Mouse (Mus musculus): Measurements from ENCODE around the gene Ccdc60.

Gene Ccdc60

GRCm38 (mm10) chr5:116271511-116272227 is 17.1 kb downstream of the Ccdc60 start:
- no peak for DNase-seq (ENCODE audit: low read depth, low spot score)

GRCm38 (mm10) chr5:116269212-116270145 is 19.3 kb downstream of the Ccdc60 start:
- no peak for DNase-seq (ENCODE audit: low read depth, low spot score)

- no peak for DNase-seq (ENCODE audit: low read depth, low spot score)
Observed at GRCm38 (mm10) chr5:116262689-116263088, 26.1 kb downstream of the Ccdc60 start.

GRCm38 (mm10) chr5:116261944-116262343 is 26.8 kb downstream of the Ccdc60 start:
- no peak for DNase-seq (ENCODE audit: low read depth, low spot score)

GRCm38 (mm10) chr5:116260356-116260755 is 28.4 kb downstream of the Ccdc60 start:
- DNase-seq (ENCODE audit: low read depth, low spot score) = no peak

- DNase-seq (ENCODE audit: low read depth, low spot score) = no peak
Observed at GRCm38 (mm10) chr5:116258321-116258860, 30.4 kb downstream of the Ccdc60 start.

- no peak for DNase-seq (ENCODE audit: low read depth, low spot score)
Observed at GRCm38 (mm10) chr5:116253914-116254313, 34.9 kb downstream of the Ccdc60 start.

GRCm38 (mm10) chr5:116252186-116252585 is 36.6 kb downstream of the Ccdc60 start:
- no peak for DNase-seq (ENCODE audit: low read depth, low spot score)

- DNase-seq (ENCODE audit: low read depth, low spot score) = no peak
Observed at GRCm38 (mm10) chr5:116246642-116247041, 42.1 kb downstream of the Ccdc60 start.

GRCm38 (mm10) chr5:116244476-116244875 is 44.3 kb downstream of the Ccdc60 start:
- no peak for DNase-seq (ENCODE audit: low read depth, low spot score)

- no peak for DNase-seq (ENCODE audit: low read depth, low spot score)
Observed at GRCm38 (mm10) chr5:116243622-116244021, 45.2 kb downstream of the Ccdc60 start.

GRCm38 (mm10) chr5:116231841-116232643 is 56.7 kb downstream of the Ccdc60 start:
- DNase-seq (ENCODE audit: low read depth, low spot score) = peak; percentile 52

- DNase-seq (ENCODE audit: low read depth, low spot score) = no peak
Observed at GRCm38 (mm10) chr5:116228414-116228813, 60.4 kb downstream of the Ccdc60 start.

- DNase-seq (ENCODE audit: low read depth, low spot score) = peak; percentile 49
Observed at GRCm38 (mm10) chr5:116224023-116224422, 64.8 kb downstream of the Ccdc60 start.

- DNase-seq (ENCODE audit: low read depth, low spot score) = peak; percentile 42
Observed at GRCm38 (mm10) chr5:116221916-116222315, 66.9 kb downstream of the Ccdc60 start.

- DNase-seq (ENCODE audit: low read depth, low spot score) = no peak
Observed at GRCm38 (mm10) chr5:116219288-116219687, 69.5 kb downstream of the Ccdc60 start.

- DNase-seq (ENCODE audit: low read depth, low spot score) = no peak
Observed at GRCm38 (mm10) chr5:116212706-116213105, 76.1 kb downstream of the Ccdc60 start.

- no peak for DNase-seq (ENCODE audit: low read depth, low spot score)
Observed at GRCm38 (mm10) chr5:116209378-116210091, 79.2 kb downstream of the Ccdc60 start.

- no peak for DNase-seq (ENCODE audit: low read depth, low spot score)
Observed at GRCm38 (mm10) chr5:116208741-116209368, 79.9 kb downstream of the Ccdc60 start.

- DNase-seq (ENCODE audit: low read depth, low spot score) = no peak
Observed at GRCm38 (mm10) chr5:116202692-116203091, 86.1 kb downstream of the Ccdc60 start.

Data from WW6 (cell line).